Mouse (Mus musculus) G1E (cell line): ENCODE measurements around the gene Cd9.

Experiments
- CTCF ChIP-seq: IDR thresholded peaks from 2 replicates; pipeline ENCODE4 v1.5.1; 2012; ENCODE audit warnings: low read depth, low read length, inconsistent platforms, mixed read lengths
- GATA1 ChIP-seq: IDR thresholded peaks from 2 replicates; pipeline ENCODE4 v1.6.1; 2012; ENCODE audit warnings: borderline replicate concordance, low read length, inconsistent platforms, mixed read lengths
- GATA2 ChIP-seq: IDR thresholded peaks from 2 replicates; pipeline ENCODE4 v1.6.1; 2012; ENCODE audit warnings: low read depth, low read length, inconsistent platforms, borderline replicate concordance
- POLR2AphosphoS5 ChIP-seq: IDR thresholded peaks from 2 replicates; pipeline ENCODE4 v1.6.1; 2012; ENCODE audit warnings: low read depth, low read length, inconsistent platforms; ENCODE audit not compliant: insufficient replicate concordance
- TAL1 ChIP-seq: conservative IDR thresholded peaks from 2 replicates; pipeline ENCODE4 v1.6.1; 2012; ENCODE audit warnings: low read depth, low read length, inconsistent platforms, mixed read lengths

- no peak for TF ChIP-seq POLR2AphosphoS5
- TF ChIP-seq CTCF = no peak
- no peak for TF ChIP-seq GATA1
- TF ChIP-seq TAL1 = no peak
- no peak for TF ChIP-seq GATA2
Measured at GRCm38 (mm10) chr6:125539423-125539822, 44.8 kb upstream of the Cd9 start.
